Mouse (Mus musculus) bone marrow, adult 2 months (tissue): ENCODE data around the gene Rgs7. TPM values are rescaled to one million over a fixed set of nuclear protein-coding genes. Genes with fewer than 3 reads are reported as not detected.

Source experiments
- H3K27ac ChIP-seq: fragments of 200-500 bp; 2 replicates; pipeline ENCODE4 v1.5.1; 2012; ENCODE audit warnings: low read depth, mild to moderate bottlenecking, control low read depth, inconsistent platforms, low read length; ENCODE audit not compliant: control insufficient read depth, poor library complexity, insufficient read depth
- H3K4me1 ChIP-seq: fragments of 200-500 bp; 2 replicates; pipeline ENCODE4 v1.6.1; 2011; ENCODE audit warnings: low read length; ENCODE audit not compliant: control insufficient read depth, insufficient read depth
- H3K4me3 ChIP-seq: fragments of 200-500 bp; replicated peaks from 2 replicates; pipeline ENCODE3; 2011; ENCODE audit warnings: mild to moderate bottlenecking, low read depth, low read length, control low read depth; ENCODE audit not compliant: control insufficient read depth
- CTCF ChIP-seq: fragments of 200-500 bp; IDR thresholded peaks from 2 replicates; pipeline ENCODE4 v1.5.1; 2011; ENCODE audit warnings: low read length, control low read depth; ENCODE audit not compliant: control insufficient read depth, insufficient read depth
- POLR2A ChIP-seq: fragments of 200-500 bp; IDR thresholded peaks from 2 replicates; pipeline ENCODE4 v1.6.1; 2011; ENCODE audit warnings: low read depth, mild to moderate bottlenecking, control low read depth, low read length, borderline replicate concordance; ENCODE audit not compliant: control insufficient read depth
- WGBS: fragments of 180-500 bp; shearing (Covaris S2); methylation state at CpG from one replicate; pipeline ENCODE4 v1.1.7; 2018; 5-methylcytosine and 5-hydroxymethylcytosine counted together
- polyA plus RNA-seq: library from polyadenylated mRNA; stranded (reverse); fragments of >200 nt; gene quantifications from 2 replicates; pipeline ENCODE4 v1.2.4, GENCODE M21; 2011; ENCODE audit warnings: low replicate concordance; ENCODE audit not compliant: missing spikeins, insufficient read depth, insufficient read length

Gene Rgs7
- polyA plus RNA-seq, 1 experiment = not detected

DNA sequence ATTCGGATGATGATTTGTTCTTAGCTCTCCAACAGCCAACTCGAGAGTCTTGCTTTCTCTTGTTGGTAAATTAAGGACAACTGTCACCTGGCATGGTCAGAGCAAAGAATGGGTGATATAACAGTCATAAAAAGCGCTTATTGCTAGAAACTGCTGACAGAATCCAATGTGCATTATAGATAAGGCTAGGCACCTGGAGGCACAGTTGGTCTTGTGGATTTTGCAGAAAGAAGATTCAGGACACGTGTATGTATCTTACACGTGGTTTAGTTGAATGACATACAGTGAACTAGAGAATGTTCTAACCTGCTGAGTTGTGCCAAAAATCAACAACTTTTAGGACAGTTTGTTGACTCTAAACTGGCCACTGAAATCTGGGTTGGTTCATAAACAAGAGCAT lies 386.9 kb downstream of the Rgs7 start:
- TF ChIP-seq POLR2A (no peak), CTCF (no peak)
- H3K4me3 ChIP-seq = no peak overlapping the region
- WGBS = 68% methylated on average over 5 of the region's 5 CpGs
- H3K27ac ChIP-seq = no peak overlapping the region
- H3K4me1 ChIP-seq = no peaks in the 10 kb centered on the region

DNA sequence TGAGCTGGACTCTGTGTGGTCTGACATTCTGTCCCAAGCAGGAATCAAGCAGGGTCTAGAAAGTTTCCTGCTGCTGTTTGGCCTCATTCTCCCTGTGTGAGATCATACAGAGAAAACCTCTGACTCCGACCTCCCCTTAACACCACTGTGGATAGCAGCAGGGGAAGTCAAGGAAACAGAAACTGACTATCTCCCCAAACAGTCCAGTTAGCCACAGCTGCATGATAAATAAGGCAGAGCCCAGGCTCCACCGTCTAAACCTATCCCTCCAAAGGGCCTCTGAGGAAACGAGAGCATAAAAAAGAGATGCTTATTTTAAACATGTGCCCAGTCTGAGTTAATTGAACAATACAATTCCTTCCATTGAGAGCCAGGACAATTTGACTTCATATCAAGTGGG lies 395.3 kb downstream of the Rgs7 start:
- H3K27ac ChIP-seq = no peak overlapping the region

DNA sequence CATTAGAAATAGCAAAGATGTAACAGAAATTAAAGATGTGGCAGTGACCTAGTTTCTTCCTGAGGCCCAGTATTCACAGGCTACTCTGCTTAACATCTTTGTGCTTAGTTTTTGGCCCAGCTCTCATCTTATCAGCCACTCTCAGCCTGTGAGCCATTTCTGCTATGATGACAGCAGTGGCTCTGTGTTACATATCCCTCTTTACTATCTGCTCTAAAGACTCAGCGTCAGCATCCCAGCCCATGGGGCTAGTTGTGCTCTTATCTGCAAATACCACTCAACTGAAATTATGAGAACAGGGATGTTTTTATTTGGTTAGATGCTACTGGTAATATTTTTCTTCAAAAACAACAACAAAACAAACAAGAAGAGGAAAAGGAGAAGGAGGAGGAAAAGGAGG lies 410.2 kb downstream of the Rgs7 start:
- WGBS = 72% methylated on average over 1 of the region's 1 CpGs
- Histone ChIP-seq H3K4me3 (no peak overlapping the region), H3K4me1 (no peaks in the 10 kb centered on the region), H3K27ac (no peak overlapping the region)
- TF ChIP-seq CTCF = no peak
- TF ChIP-seq POLR2A = no peak

More for the DNA sequence above, 395.3 kb downstream of the Rgs7 start:
- Histone ChIP-seq H3K4me3 (no peak overlapping the region), H3K4me1 (no peaks in the 10 kb centered on the region)
- TF ChIP-seq POLR2A (no peak), CTCF (no peak)
- 39% methylated on average over 3 of the region's 3 CpGs for WGBS

DNA sequence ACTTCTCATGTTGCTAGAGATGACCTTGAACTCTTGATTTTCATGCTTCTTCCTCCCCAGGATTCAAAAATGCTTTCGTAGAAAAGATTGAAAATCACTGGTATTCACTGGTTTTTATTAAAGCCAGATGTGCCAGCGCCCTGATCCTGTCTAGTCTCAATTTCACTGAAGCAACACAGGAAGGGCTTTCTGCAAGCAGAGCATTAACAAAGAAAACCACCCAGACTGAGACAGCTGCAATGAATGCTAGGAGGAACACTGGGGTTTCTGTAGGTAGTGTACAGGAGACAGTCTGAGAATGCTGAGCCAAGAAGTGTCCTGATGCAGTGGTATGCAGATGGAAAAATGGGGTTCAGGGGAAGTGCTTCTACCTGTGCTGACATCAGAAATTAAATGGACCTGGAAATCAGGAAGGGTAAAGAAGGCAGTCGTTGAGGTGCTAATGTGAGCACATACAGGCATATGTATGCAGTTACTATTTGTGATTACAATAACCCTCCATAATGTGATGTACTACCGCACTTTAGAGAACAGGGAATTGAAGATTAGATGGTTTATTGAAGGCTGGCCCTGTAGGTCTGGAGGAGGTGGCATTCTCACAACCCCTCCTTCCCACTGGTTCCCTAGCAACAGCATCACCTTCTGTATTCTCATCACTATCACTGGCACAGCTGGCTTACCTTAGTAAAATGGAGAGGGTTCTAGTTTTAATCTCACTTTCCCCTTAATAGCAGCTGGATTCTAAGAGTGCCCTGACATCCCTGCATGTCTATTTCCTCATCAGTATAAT lies 412.3 kb downstream of the Rgs7 start:
- TF ChIP-seq CTCF (no peak), POLR2A (no peak)
- 69% methylated on average over 4 of the region's 4 CpGs for WGBS
- Histone ChIP-seq H3K4me1 (no peaks in the 10 kb centered on the region), H3K27ac (no peak overlapping the region), H3K4me3 (no peak overlapping the region)

DNA sequence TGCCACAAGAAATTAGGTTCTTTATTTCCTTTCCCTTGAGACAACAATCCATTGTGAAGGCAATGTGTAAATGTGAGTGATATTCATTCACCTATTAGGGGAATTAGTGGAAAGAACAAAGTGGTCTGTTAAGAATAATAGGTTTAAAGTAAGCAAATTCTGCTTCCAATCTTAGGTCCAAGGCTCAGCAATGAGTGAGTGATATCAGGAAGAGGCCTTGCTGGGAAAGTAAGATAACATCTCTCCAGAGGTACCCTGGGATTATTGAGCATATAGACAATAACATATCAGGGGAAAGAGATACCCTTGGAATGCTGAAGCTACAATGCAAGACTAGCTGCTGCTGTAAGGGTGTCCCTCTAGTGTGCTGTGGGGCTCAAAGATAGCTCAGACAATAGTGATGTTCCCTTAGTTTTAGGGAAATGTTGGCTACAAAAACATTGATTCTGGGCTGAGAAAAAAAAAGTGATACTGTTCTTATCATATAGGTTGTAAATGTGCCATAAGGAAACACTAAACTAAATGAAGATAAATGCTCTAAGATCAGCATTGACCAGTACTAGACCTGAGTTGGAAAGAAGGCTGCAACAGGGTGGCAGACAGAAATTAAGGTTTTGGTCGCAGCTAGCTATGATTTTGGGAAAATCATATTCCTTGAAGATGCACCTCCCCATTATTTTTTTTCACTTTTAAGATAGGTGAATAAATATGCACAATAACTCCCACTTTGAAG lies 418.6 kb downstream of the Rgs7 start:
- Histone ChIP-seq H3K4me1 (no peaks in the 10 kb centered on the region), H3K4me3 (no peak overlapping the region), H3K27ac (no peak overlapping the region)
- 73% methylated on average over 1 of the region's 1 CpGs for whole genome bisulfite sequencing
- TF ChIP-seq POLR2A (no peak), CTCF (no peak)

DNA sequence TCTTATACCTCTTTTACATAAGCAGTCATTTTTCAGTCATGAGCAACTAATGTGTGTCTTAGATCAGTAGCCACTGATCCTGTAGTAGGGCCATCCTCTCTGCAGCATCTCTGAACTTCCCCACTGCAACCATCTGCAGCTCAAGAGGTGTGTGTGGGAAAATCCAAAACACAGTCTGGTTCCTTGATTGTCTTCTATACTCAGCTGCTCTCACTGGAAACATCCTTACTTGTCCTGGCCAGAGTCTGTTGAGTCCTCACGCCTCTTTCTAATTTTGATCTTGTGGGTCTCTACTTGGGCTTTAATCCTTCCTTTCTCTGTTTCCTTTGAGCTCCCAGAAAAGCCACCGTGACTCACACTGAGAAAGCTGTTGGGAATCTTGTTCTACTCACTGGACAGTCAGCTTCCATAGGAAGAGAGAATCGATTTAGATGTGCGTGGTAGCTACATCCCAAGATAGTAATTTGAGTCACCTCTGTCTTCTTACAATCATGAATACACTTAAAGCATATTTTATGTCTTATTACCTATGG lies 422.5 kb downstream of the Rgs7 start:
- H3K27ac ChIP-seq = no peak overlapping the region
- H3K4me3 ChIP-seq = no peak overlapping the region
- H3K4me1 ChIP-seq = no peaks in the 10 kb centered on the region
- TF ChIP-seq CTCF (no peak), POLR2A (no peak)
- 76% methylated on average over 4 of the region's 4 CpGs for WGBS

DNA sequence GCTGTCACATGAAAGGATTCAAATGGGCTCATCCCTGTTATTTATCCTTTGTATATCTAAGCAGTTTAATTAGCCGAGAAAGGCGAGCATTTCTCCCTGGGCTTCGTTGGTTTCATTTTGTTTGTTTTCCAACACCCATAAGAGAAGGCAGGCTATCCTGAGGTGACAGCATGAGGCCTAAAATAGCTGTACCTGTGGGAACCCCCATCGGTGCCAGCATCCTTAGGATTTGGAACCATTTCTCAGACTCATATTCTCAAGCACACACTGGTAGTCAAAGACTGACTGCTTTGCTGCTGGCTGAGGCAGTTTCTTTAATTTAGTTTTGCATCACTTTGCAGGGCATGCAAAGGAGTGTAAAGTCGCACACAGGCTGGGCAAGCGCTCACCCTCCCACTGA lies 443.2 kb downstream of the Rgs7 start:
- TF ChIP-seq POLR2A (no peak), CTCF (no peak)
- WGBS = 78% methylated on average over 6 of the region's 6 CpGs
- Histone ChIP-seq H3K4me3 (no peak overlapping the region), H3K27ac (no peak overlapping the region), H3K4me1 (no peaks in the 10 kb centered on the region)

DNA sequence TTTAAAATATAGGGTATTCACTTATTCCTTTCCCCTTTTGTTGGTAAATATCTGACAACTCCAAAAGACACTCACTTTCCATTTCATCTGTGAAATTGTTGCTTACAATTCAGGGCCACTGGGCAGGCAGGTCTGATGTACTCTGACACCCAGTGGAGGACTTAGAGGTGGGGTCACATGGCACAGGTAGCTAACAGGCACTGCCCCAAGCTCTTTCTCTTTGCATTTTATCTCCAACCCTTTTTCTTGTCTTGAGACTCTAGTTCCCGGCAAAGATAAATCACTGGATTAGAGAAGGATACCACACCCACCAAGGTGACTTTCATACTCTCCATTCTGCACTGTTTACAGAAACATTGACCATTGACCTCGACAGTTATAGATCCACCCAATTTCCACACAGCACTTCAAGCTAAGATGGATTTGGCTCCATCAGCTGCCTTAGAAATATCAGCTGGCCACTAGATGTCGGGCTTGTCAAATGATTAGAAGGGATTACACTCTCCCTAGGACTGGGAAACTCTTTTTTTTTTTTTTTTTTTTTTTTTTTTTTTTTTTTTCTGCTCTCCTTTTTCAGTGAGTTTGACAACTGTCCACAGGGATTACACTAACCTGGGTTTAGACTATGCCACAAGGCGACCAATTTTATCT lies 451.0 kb downstream of the Rgs7 start:
- no peaks in the 10 kb centered on the region for H3K4me1 ChIP-seq
- WGBS = 64% methylated on average over 4 of the region's 4 CpGs
- TF ChIP-seq POLR2A (no peak), CTCF (no peak)
- no peak overlapping the region for H3K27ac ChIP-seq
- H3K4me3 ChIP-seq = no peak overlapping the region
